Mouse (Mus musculus): ENCODE results near the gene Cdc34.
A peak's percentile ranks its signal among the peaks of the same experiment; 100 is the strongest.
"Not testable (repeated sequence)": the region's sequence is repeated elsewhere in the genome, so short reads cannot be mapped to it uniquely, and the experiment has no call there.

The Cdc34 gene

DNA sequence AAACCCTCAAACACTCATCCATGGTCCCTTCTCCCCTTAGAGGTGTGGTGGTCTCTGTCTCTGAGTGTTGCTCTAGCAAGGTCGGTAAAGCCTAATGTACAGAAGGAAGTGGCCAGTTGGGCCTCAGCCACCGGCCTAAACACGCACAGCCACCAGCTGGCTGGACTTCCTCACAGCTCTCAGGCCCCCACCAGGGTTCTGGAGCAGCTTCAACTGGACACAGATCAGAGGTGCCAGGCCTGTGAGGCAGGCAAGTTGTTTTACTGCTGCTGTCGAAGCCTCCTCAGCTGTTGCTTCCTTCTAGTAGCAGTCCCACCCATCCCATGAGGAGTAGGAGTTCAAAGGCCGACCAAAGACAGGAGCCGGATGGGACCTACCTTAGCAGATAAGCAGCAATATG, 15.9 kb downstream of the Cdc34 start:
- TF ChIP-seq NANOG (IDR thresholded peaks at IDR 0.05; ENCODE audit: borderline replicate concordance, low read length) (no peak), POU5F1 (IDR thresholded peaks at IDR 0.05; ENCODE audit: borderline replicate concordance, low read length) (no peak), CTCF (conservative IDR thresholded peaks at IDR 0.05; ENCODE audit: low read length) (no peak)
- no peak overlapping the region for H3K4me3 ChIP-seq (replicated peaks; ENCODE audit: low read length)
- H3K4me1 ChIP-seq (replicated peaks; ENCODE audit: low read depth, low read length), result peaks cover 47% of the 10 kb centered on the region
- peaks cover 3% of the 10 kb centered on the region; the same call in 1 of the 2 replicates for H3K27me3 ChIP-seq (ENCODE audit: insufficient read depth, low read length)
- H3K9me3 ChIP-seq (ENCODE audit: low read length), result no peaks in the 10 kb centered on the region
- no peaks in the 10 kb centered on the region for H3K36me3 ChIP-seq (ENCODE audit: insufficient read depth, low read length)

GRCm38 (mm10) chr10:79698459-79698858, 16.5 kb downstream of the Cdc34 start:
- TF ChIP-seq CTCF (conservative IDR thresholded peaks at IDR 0.05; ENCODE audit: low read length), result no peak
- TF ChIP-seq NANOG (IDR thresholded peaks at IDR 0.05; ENCODE audit: borderline replicate concordance, low read length), result no peak
- TF ChIP-seq POU5F1 (IDR thresholded peaks at IDR 0.05; ENCODE audit: borderline replicate concordance, low read length), result no peak
- no peak overlapping the region for H3K4me3 ChIP-seq (replicated peaks; ENCODE audit: low read length)
- peaks cover 46% of the 10 kb centered on the region for H3K4me1 ChIP-seq (replicated peaks; ENCODE audit: low read depth, low read length)
- H3K9me3 ChIP-seq (ENCODE audit: low read length), result no peaks in the 10 kb centered on the region
- H3K36me3 ChIP-seq (ENCODE audit: insufficient read depth, low read length), result no peaks in the 10 kb centered on the region
- peaks cover 3% of the 10 kb centered on the region; the same call in 1 of the 2 replicates for H3K27me3 ChIP-seq (ENCODE audit: insufficient read depth, low read length)

DNA sequence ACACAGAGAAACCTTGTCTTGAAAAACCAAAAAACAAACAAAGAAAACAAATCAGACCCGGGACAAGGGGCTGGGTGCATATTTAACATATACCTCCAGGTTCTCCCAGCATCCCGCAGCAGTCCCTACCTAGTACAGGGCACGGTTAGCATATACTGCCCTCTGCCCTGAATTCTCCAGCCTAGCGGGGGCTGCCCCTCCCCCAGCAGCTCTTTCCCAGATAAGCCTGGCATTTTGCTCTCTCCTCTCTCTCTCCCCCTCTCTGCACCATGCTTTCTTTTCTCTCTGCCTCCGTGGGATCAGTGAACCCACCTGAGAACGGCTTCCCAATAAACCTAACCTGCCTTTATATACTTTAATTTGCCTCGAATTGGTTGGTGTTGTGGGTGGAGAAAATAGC, 18.7 kb downstream of the Cdc34 start:
- peaks cover 7% of the 10 kb centered on the region for H3K36me3 ChIP-seq (ENCODE audit: insufficient read depth, low read length)
- H3K9me3 ChIP-seq (ENCODE audit: low read length), result no peaks in the 10 kb centered on the region
- TF ChIP-seq NANOG (IDR thresholded peaks at IDR 0.05; ENCODE audit: borderline replicate concordance, low read length) (no peak), POU5F1 (IDR thresholded peaks at IDR 0.05; ENCODE audit: borderline replicate concordance, low read length) (no peak), CTCF (conservative IDR thresholded peaks at IDR 0.05; ENCODE audit: low read length) (no peak)
- H3K27me3 ChIP-seq (ENCODE audit: insufficient read depth, low read length), result peaks cover 3% of the 10 kb centered on the region; the same call in 1 of the 2 replicates
- H3K4me3 ChIP-seq (replicated peaks; ENCODE audit: low read length), result no peak overlapping the region
- H3K4me1 ChIP-seq (replicated peaks; ENCODE audit: low read depth, low read length), result peaks cover 48% of the 10 kb centered on the region

DNA sequence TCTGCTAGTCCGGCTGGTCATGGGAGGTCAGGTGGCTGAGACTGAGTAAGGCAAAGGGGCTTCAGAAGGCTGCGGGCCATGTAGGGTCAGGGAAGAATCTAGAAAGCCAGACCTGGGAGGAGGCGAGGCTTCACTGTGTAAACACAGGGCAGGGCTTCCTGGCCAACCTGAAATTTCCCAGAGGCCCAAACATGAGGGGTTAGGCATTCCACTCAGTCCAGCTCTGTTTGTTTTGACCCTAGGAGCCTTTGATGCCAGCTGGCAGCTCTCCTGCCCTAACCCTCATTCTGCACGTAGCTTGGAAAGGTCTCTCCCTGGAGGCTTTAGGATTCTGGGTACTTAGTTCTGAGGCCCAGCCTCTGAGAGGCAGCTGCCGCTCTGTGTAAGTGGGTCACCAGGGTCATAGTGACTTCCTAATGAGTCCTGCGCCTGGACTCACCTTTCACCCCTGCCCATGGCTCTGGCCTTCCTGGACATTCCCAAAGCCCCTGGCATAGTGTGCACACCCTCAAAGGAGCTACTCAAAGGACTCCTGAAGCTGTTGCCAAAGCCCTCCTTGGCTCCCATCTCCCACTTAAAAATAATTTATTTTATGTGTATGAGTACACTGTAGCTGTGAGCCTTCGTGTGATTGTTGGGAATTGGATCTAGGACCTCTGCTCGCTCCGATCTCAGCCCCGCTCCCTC, 19.6 kb downstream of the Cdc34 start:
- TF ChIP-seq CTCF (conservative IDR thresholded peaks at IDR 0.05; ENCODE audit: low read length) (no peak), NANOG (IDR thresholded peaks at IDR 0.05; ENCODE audit: borderline replicate concordance, low read length) (no peak), POU5F1 (IDR thresholded peaks at IDR 0.05; ENCODE audit: borderline replicate concordance, low read length) (no peak)
- Histone ChIP-seq H3K27me3 (ENCODE audit: insufficient read depth, low read length) (no peaks in the 10 kb centered on the region; the same call in 1 of the 2 replicates), H3K9me3 (ENCODE audit: low read length) (no peaks in the 10 kb centered on the region), H3K4me3 (replicated peaks; ENCODE audit: low read length) (no peak overlapping the region), H3K36me3 (ENCODE audit: insufficient read depth, low read length) (peaks cover 16% of the 10 kb centered on the region), H3K4me1 (replicated peaks; ENCODE audit: low read depth, low read length) (peaks cover 48% of the 10 kb centered on the region)

DNA sequence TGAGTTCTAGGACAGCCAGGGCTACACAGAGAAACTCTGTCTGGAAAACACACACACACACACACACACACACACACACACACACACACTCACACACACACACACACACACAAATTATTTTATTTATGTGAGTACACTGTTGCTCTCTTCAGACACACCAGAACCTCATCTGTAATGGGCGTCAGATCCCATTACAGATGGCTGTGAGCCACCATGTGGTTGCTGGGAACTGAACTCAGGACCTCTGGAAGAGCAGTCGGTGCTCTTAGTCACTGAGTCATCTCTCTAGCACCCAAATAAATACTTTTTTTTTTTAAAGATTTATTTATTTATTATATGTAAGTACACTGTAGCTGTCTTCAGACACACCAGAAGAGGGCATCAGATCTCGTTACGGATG, 21.0 kb downstream of the Cdc34 start:
- not testable (repeated sequence) for H3K4me3 ChIP-seq (replicated peaks; ENCODE audit: low read length); H3K9me3 ChIP-seq (ENCODE audit: low read length); H3K27me3 ChIP-seq (ENCODE audit: insufficient read depth, low read length)
- Histone ChIP-seq H3K36me3 (ENCODE audit: insufficient read depth, low read length) (peaks cover 29% of the 10 kb centered on the region), H3K4me1 (replicated peaks; ENCODE audit: low read depth, low read length) (peaks cover 60% of the 10 kb centered on the region)

DNA sequence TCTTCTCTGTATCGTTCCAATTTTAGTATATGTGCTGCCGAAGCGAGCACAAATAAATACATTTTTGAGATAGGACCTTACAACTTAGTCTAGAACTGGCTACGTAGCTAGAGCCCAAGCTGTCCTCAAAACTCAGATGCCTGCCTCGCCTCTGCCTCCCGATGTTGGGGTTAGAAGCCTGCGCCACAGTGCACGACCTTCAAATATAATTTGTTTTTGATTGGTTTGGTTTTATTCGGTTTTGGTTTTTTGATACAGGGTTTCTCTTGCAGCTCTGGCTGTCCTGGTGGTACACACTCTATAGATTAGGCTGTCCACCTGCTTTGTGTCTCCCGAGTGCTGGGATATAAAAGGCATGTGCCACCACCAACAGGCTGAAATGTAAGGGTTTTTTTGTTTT, 21.5 kb downstream of the Cdc34 start:
- TF ChIP-seq NANOG (IDR thresholded peaks at IDR 0.05; ENCODE audit: borderline replicate concordance, low read length) (no peak), POU5F1 (IDR thresholded peaks at IDR 0.05; ENCODE audit: borderline replicate concordance, low read length) (no peak), CTCF (conservative IDR thresholded peaks at IDR 0.05; ENCODE audit: low read length) (no peak)
- H3K9me3 ChIP-seq (ENCODE audit: low read length), result no peaks in the 10 kb centered on the region
- peaks cover 34% of the 10 kb centered on the region for H3K36me3 ChIP-seq (ENCODE audit: insufficient read depth, low read length)
- H3K27me3 ChIP-seq (ENCODE audit: insufficient read depth, low read length), result no peaks in the 10 kb centered on the region
- peaks cover 66% of the 10 kb centered on the region for H3K4me1 ChIP-seq (replicated peaks; ENCODE audit: low read depth, low read length)
- H3K4me3 ChIP-seq (replicated peaks; ENCODE audit: low read length), result peak overlapping the region; percentile 96

GRCm38 (mm10) chr10:79704065-79704969, 22.3 kb downstream of the Cdc34 start, which contains the start of gene Bsg:
Gene Bsg, plus strand, starts transcription at chr10:79704491.
- Histone ChIP-seq H3K9me3 (ENCODE audit: low read length) (no peaks in the 10 kb centered on the region), H3K4me3 (replicated peaks; ENCODE audit: low read length) (peak within 1 kb of the TSS; percentile 96), H3K36me3 (ENCODE audit: insufficient read depth, low read length) (peaks cover 42% of the 10 kb centered on the region), H3K4me1 (replicated peaks; ENCODE audit: low read depth, low read length) (peaks cover 69% of the 10 kb centered on the region), H3K27me3 (ENCODE audit: insufficient read depth, low read length) (no peaks in the 10 kb centered on the region)
- TF ChIP-seq POU5F1 (IDR thresholded peaks at IDR 0.05; ENCODE audit: borderline replicate concordance, low read length) (no peak), CTCF (conservative IDR thresholded peaks at IDR 0.05; ENCODE audit: low read length) (peak; percentile 34)

- no peaks in the 10 kb centered on the region for H3K27me3 ChIP-seq (ENCODE audit: insufficient read depth, low read length)
- H3K9me3 ChIP-seq (ENCODE audit: low read length), result no peaks in the 10 kb centered on the region
- H3K36me3 ChIP-seq (ENCODE audit: insufficient read depth, low read length), result peaks cover 49% of the 10 kb centered on the region
- H3K4me3 ChIP-seq (replicated peaks; ENCODE audit: low read length), result peak overlapping the region; percentile 96
- H3K4me1 ChIP-seq (replicated peaks; ENCODE audit: low read depth, low read length), result peaks cover 70% of the 10 kb centered on the region
- TF ChIP-seq CTCF (conservative IDR thresholded peaks at IDR 0.05; ENCODE audit: low read length), result no peak
- TF ChIP-seq POU5F1 (IDR thresholded peaks at IDR 0.05; ENCODE audit: borderline replicate concordance, low read length), result no peak
- TF ChIP-seq NANOG (IDR thresholded peaks at IDR 0.05; ENCODE audit: borderline replicate concordance, low read length), result no peak
Observed at GRCm38 (mm10) chr10:79704970-79705360, 23.0 kb downstream of the Cdc34 start.
